Mouse (Mus musculus) right cerebral cortex, adult 18-20 months (tissue): ENCODE measurements around the gene Kcnj1.

Experiments
- DNase-seq: peaks from one replicate; pipeline ENCODE4 v3.0.0; 2022; ENCODE audit warnings: mixed read lengths

The Kcnj1 gene

DNA sequence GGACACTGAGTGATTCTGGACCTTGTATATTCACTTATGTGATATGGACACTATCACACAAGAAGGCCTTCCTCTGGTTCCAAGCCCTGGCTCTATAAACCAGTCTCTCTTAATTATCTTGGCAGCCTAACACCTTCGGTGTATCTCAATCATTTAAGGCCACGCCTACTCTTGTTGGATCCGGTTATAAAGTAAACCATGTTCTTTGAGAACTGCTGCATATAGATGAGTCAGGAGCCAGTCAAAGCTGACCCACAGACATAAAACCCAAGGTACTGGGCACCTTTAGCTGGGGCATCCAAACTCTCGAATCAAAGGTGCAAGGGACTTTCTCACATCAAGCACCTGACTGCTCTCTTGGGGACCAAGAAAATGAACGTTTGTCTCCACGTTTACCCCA, at the start of gene Kcnj1:
Gene Kcnj1 (plus strand): TSS at position 292 of the 400 bp plus-strand sequence.
- no peak for DNase-seq

DNA sequence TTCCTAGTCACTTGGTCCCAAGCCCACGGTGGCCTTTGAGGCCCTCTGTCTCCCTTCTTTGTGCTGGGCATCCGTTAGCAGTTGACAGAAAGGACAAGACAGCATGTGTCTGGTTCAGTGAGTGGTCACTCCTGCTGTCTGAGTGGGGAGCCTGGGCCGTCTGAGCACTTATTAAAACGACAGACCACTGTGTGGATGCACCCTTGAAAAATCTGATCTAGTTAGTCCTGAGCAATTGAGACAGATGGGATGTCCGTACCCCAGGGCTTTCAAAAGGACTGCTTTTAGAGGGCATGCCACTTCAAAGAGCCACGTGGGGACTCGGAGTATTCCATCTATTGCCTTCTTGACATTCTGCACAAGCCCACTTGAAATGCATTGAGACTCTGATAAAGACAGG, 48.7 kb upstream of the Kcnj1 start:
- no peak for DNase-seq

DNA sequence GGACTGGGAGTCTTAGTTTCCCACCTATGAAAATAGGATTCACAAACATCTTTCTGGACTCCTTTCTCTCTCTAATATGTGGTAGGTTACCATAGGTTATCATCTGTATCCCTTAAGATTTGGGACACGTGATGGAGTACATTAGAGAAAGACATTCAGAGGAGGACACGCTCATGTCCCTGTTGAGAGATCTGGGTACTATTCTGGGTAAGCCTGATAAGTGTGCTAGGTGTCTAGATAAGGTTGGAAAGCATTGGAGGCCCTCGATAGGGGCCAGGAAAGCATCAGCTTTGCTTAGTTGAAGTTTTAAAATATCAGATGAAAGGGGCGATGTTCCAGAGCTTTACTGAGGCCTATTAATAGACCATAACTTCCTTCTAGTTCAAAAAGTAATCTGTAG, 43.5 kb upstream of the Kcnj1 start:
- no peak for DNase-seq

DNA sequence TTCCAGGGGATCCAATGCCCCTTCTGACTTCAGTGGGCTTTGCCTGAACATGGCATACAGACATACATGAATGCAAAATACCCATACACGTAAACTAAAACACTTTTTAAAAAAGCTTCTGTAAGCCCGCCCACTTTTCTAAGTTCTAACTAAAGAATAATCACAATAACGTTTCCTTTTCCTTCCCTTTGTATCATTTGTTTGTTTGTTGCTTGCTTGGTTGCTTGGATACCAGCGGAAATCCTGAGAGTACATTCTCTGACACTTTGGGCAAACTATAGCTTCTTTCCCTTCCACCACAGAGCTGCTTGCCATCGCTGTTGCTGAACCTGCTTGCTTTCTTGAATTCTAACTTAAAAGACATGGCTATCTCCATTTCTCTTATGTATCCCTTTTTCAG, 41.1 kb upstream of the Kcnj1 start:
- no peak for DNase-seq

DNA sequence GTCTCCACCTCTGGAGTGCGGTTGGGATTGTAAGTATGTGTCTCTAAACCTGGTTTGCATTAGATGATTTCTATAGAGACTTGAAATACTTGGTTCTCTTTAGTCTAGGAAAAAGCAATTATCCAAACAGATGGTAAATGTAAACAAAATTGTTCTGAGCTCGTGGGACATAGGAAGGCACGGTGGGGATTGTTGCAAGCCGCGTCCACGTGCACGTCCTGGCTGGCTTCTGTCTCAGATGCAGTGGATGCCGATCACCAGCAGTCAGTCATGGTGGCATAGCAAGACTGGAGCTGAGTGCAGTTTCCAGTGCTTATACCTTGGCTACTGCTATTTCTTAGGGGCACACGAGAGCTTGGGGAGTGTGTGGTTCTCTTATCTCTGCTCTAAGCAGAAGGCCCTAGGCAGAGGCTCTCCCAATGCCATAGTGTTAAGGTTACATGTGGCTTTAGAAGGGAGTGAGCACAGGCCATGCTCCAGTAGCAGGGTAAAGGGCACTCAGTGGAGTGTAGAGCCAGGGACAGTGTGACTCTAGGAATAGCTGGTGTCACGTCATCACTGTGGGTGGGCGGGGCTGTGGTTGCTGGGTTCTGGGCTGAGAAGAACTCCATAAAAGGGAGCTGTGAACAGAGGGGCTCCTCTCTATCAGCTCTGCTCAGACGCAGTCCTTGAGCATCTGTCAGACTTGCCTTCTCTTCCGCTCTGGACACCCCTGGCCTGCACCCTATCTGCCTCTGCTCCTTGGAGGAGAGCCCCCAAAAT, 36.7 kb upstream of the Kcnj1 start:
- no peak for DNase-seq

DNA sequence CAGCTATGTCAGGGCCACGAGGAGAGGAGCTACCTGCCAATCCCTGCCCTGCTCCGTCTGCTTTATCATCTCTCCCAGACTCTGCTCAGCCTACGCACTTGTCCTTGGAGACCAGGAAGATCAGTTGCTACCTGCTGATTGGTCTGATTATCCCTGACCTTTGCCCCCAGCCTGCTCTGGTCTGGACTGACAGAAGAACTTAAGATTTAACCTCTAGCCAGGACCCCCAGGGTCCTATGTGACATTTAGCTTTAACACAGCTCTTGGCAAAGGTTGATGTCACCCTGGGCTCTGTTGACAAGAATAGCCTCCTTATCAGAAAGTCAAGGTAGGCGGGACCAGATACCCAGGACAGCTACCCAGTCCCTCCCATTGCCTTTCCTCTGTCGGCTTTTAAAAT, 31.5 kb upstream of the Kcnj1 start:
- DNase-seq: no peak

DNA sequence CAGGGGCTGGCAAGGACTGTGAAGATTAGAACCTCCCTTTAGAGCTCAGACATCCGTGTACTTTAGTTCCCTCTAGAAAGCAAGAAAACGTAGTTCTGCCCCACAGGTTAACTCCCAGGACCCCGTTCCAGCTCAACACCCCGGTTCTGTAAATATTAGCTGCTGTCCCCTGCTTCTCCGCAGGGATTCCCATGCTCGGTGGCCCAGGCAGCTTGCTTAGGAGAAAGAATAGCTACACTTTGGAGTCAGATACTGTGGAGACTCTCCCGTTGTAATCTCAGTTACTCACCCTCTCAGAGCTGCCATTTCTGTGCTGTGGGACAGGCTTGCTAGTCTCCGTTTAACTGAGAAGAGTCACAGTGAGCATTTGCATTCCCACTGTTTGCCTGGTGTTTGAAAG, 29.4 kb upstream of the Kcnj1 start:
- no peak for DNase-seq

DNA sequence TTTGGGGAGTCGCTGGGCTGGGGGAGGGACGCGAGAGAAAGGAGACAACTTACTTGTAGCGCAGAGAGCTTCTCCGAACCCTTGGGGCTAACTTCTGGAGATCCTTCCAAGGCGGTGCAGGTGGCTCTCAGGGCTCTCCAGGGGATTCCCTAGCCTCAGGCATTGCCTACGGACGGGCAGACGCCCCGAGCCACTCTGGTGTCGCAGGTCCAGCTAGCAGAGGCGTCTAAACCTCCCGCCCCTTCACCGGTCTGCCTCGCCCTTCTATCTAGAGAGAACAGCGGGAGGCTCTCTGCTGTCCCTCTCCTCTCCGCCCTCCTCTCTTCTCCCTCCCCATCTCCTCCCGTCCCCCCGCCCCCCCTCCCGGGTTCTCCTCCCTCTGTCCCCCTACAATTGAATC, 28.2 kb upstream of the Kcnj1 start, which contains the start of gene Kcnj5:
Gene Kcnj5 (minus strand): TSS at position 300 of the 400 bp plus-strand sequence.
- no peak for DNase-seq

DNA sequence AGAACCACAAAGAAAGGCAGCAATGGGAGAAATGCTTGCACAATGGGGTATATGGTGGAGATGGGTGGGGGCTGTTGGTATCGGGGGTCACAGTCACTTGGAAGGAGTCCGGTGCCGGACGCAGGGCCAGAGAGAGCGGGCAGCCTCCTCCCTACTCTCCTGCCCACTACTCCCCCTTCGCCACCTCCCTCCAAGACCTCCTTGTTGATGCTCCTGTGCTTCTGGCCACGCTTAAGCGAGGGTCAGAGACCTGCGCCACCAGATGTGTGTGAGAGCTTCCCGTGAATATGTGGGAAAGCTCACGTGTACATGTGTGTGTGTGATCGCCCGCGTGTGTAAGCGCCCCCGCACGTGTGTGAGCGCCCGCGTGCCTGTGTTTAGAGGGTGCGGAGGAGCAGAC, 27.8 kb upstream of the Kcnj1 start:
- DNase-seq: peak; percentile 19

DNA sequence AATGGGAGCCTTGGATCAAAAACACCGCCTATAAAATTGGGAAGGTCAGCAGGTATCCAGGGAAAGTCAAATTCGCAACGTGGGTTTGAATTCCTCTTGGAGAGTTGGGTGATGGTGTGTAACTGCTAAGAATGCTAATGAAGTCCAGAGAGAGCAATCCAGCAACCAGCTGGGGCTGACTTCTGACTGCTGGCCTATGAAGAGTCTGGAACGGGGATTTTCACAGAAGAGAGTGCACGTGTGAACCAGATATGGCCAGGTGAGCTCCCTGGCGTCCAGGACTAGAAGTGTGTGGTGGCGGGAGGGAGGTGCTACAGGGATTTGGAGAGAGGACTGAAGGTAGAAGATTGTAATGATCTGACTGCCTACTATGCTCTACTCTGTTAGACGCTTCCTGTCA, 24.2 kb upstream of the Kcnj1 start:
- no peak for DNase-seq

DNA sequence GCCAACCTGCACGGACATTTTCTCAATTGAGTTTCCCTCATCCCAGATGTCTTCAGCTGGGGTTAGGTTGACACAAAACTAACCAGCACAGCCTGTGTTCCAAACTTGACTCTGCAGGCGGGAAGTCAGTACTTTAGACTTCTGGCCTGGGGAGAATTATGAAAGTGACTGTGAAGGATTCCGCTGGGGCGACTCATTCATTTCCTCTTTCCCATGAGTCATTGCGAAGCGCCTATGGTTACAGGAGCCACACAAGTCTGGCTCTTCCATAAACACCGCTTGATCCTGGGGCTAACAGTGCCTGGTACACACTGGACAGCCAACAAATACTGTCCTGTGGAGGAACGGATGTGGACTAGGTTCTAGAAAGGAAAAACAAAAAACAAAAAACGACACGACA, 22.9 kb upstream of the Kcnj1 start:
- no peak for DNase-seq

DNA sequence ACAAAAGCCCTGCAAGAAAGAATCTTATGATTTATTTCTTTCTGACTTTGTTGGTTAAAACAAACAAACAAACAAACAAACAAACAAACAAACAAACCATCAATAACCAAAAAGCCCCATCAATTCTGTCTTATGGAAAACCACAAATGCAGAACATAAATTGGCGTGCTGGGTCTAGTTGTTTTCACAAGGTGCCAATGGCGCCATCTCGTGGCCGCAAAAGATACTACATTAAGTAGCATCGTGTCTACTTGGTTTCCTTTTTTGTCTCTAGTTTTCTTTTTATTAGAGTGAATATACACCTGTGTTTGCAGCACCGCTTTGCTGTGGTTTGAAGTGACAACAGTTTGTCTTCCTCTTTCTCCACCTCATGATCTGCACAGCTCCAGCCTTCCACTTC, 22.0 kb upstream of the Kcnj1 start:
- peak; percentile 71 for DNase-seq

DNA sequence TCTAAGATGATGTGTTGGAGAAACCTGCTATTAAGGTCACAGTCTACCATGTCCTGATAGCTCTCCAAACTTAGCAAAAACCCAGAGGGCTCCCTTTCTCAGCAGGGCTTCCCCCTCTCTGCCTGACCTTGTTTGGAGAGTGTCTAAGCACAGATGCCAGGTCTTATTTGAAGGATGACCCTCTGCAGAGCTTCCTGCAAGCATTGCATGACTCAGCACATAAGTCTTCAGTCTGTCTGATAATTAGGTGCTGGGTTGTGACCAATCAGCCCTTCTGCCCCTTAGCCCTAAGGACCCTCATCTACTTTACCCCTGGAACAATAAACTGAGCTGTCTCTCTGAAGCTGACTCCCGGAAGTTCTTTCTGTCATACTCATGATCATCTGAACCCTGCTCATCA, 11.5 kb upstream of the Kcnj1 start:
- DNase-seq: no peak

DNA sequence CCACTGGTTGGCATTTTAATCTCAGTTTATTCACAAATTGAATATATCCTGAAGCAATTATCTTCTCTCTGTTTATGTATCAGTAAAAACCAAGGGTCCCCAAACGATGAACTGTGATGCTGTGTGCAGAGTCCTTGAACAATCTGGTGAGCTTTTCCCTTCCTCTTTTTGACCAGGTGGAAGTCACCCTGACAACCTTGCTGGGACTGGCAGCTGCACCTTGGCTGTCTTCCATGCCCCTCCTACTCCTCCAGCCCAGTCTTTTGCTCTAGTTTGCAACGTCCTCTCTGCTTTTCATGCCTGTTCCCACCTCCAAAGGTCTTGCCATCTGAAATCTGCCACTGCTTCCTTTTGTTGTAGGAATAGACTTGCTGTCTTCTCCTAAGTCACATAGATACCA, 3.5 kb upstream of the Kcnj1 start:
- no peak for DNase-seq

DNA sequence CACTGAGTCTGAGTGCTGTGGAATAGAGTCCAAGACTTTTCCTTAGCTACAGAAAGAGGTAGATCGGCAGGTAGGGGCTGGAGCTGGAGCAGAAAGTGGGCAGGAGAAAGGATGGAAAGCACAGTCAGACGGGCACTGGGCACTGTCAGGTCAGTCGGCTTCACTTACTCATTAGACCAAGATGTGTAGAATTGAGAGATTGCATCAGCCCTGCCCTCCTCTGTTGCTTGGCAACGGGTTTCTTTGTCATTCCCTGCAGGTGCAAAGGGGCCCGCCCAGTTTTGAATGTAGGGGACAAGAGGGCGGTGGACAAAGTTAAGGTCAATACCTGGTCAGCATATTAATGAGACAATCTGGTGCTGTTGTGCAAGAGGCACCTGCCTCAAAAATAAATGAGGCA, 2.9 kb upstream of the Kcnj1 start:
- no peak for DNase-seq

DNA sequence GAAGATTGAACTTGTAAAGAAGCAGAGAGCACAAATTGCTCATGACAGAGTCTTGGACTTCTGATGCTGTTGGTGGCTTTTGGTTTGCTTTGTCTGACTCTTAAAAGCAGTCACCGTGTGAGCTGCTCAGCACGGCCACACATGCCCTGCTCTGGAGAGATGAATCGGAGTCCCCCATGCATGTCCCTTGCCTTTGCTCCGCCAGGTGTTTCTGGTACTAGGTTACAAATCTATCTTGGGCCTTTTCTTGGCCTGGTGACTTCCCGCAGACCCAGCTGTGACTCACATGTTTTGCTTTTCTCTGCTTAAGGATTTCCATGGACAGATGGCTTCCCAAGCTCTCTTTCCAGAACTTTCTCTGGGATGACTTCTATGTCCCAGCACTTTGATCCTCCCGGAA, 1.4 kb downstream of the Kcnj1 start:
- no peak for DNase-seq

DNA sequence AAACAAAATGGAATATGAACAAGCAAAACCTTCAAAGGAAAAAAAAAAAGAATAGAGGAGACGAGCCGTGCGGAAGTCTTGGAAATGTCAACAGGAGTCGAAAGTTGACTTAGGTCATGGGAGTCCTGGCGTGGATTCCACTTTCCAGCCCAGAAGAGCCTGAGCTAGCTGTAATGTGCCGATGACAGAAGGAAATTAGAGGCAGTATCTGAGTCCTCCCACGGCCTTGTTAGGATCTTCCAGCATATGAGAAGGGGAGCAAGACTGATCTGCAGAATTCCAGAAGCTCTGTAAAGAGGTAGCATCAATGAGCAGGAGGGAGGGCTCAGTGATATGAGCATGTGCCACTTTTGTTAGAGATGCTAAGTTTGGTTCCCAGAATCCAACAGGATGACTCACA, 3.7 kb downstream of the Kcnj1 start:
- no peak for DNase-seq

DNA sequence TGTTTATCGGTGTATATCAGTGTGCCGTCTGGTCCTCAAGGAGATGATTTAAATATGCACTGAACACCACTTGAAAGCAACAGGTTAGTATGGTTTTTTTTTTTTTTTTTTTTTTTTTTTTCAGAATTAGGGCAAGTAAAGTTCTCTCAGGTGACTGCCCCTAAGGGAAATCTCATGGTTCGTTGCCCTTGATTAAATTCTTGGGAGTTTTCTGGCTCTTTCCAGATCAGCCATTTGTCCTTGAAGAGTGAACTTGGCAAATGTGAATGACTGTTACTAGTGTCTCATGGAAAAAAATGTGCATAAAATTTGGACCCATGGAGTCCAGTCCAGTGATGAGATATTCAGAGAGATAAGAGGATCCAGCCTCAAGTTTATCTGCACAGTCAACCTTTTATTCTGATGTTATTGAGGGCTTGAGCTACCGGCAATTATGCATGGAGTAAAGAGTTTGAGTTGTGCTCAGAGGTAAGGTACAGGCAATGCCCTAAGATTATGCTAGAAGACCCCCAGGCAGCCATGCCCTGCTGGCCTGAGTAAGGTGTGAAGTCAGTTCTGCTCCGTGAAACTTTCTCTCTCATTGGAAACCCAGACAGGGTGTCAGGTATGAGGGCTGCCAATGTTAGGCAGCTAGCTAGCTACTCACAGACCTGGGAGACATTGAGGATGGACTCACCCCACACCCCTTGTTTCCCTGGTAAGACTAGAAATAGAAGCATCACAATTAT, 4.7 kb downstream of the Kcnj1 start:
- DNase-seq: no peak

DNA sequence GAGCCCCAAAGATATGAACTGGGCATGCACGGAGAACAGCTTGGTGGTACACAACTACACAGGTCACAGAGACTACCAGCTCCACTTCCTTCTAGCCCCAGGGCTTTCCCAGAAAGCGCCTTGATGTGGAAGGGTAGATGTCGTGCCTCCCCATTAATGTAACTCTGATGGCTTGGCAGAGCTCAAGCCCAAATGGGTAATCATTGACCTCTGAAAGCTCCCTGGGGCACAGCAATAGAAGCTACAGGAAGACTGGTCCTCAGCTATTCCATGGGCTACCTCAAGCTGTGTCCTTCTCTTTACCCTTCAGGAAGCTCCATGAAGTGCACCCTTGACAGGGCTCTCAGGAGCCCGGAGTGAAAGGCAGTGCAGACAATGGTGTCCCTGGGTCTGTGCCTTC, 12.6 kb downstream of the Kcnj1 start:
- no peak for DNase-seq

DNA sequence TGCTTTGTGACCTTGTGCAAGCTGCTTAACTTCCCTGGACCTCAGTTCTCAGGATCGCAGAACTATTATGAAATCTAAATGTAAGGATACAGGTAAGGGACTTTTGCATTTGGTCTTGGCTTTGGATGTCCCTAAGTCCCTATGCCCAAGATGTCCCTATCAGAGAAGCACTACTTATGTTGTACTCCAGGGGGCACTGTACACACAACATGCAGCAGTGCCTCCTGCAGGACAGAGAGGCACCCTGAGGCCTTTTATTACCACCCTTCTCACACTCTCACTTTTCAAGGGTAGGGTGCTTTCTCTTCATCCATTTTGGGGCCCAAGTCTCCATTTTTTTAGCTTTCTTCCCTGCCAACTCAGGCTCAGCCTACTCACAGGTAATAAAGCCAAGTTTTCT, 15.8 kb downstream of the Kcnj1 start:
- no peak for DNase-seq

DNA sequence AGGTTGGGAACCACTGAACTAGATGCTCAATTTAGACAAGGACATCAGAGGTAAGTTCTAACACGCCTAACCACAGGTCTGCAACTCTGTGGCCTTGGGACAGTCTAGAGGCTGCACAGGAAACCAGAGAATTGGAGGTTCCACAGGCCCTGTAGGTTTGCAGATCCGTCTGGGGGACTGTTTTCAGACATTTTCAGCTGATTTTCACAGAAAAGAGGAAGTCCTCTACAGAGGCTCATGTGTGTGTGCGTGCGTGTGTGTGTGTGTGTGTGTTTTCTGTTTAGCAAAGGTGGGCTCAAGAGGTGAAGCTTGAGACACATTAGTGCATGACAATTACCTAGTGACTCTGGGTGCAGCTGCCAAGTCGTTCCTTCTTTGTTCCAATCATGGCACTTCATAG, 18.8 kb downstream of the Kcnj1 start:
- DNase-seq: no peak

DNA sequence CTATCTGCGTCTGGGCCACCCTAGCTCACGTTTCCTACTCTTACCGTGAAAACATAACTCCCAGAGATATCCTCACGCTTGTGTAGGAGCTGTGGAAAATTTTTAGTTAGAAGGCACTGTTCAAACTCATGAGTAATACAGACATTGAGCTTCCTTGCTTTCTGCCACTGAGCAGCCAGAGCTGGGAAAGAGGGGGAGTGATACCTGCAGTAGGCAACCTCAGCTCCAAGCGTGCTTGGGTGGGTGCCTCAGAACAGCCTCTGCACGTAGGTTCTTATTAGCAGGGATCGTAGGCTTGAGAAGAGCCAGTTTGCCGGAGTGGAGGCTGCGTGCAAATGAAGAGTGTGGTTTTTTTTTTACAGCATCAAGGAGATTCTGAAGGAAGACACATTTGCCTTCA, 19.4 kb downstream of the Kcnj1 start:
- peak; percentile 76 for DNase-seq

DNA sequence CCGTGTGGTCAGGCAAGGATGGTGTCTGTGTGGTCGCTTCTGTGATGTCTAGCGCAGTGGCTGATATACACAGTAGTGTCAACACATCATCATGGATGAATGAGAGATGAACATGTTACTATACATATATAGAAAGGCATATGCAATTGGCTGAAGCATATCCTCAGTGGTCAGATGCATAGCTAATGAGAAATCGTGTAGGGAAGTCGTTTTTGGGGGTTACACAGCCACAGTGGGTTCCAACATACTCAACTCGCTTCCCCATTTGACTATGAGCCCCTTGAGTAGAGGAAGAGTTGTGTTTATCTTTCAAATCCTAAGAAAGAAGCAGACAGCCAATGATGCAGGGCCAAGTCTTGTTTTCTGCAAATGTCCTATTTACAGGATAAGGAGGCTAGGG, 20.4 kb downstream of the Kcnj1 start:
- no peak for DNase-seq

DNA sequence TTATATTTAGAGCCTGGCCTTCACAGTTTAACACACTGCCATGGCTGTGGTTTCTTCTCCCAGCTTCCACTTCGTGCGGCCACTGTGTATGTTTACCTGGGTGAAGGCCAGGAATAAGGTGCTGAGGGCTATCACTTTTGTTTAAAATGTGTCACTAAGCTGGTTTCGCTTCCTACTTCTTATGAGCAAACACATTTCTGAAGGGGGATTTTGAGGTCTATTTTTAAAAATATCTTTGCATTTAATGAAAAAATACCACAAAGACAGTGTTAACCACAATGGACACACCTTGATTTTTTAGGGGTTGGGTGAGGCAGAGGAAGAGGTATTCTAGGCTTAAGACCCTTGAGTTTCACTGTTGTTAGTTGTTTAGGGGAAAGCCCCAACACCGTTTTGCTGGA, 22.5 kb downstream of the Kcnj1 start:
- DNase-seq: no peak

DNA sequence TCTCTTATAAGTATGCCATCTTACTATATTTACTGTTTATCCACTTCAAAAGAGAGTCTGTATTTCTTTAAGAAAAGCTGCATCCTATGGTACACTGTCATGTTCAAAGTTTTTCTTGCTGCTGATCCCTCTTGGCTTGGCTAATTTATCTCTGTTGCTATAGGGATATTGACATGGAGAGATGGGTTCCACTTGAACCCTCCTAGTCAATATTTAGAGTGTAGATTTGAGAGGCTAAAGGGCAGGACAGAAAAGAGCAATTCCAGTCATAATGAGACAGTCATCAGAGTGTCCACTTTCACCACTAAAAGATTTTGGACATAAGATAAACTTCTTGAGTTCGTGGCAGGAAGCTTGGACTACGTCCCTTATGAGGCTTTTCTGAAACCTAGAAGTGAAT, 27.9 kb downstream of the Kcnj1 start:
- DNase-seq: no peak
